Mouse (Mus musculus) urinary bladder, postnatal 25 days (tissue): ENCODE data around the gene Tspyl3.
A peak's percentile ranks its signal among the peaks of the same experiment; 100 is the strongest.

ENCODE experiments used
- DNase-seq: peaks from one replicate; pipeline ENCODE4 v3.0.0; 2022; ENCODE audit warnings: low spot score

Gene Tspyl3

DNA sequence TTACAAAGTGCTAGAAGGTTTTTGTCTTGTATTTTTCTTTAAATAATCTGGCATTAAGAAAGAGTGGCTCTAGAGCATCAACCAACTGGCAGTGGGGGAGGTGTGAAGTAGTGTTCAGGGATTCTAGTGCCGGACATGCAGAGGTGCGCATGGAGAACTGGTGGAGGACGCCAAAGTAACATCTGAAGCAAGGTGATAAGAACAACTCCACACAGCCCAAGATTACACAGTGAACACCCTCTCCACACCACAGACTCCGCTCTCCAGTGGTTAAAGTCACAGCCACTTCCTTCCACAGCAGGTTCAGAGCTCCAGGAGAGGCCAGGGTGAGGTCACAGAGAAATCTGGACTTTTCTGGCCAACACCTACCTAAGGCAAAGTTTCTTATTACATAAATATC is 2.7 kb upstream of the Tspyl3 start:
- no peak for DNase-seq

DNA sequence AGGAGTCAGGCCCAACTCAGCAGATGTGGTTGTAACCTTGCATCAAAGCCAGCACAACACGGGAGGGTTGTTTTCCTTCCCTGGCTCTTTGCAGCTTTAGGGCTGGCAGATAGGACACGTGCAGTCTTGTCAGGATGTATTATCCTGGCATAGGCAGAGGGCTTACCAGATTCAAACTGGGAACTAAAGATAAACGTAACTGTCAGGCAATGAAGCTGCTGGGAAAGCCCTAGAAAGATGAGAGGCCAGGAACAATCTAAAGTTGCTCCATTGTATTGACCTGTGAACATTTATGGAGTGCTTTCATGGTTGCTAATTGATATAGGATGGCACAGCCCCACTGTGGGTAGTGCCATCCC is 333 bp upstream of the Tspyl3 start:
- DNase-seq: no peak

DNA sequence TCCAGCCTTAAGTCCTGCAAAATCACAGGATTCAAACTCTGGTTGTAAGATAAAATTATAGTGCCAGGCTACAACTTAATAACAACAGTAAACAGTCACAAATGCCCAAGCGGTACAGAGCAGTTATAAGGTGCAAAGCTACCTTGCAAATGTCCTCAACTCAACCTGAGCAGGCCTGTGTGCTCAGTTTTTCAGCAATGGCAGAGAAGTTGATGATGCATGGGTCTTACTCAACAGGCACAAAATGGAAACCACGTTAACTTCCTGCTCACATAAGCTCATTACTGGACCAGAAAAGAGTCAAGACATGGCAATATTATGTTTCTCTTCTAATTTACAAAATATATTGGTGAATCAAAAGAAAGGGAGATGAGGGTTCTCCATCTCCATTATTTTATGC is 2.7 kb downstream of the Tspyl3 start:
- no peak for DNase-seq

GRCm38 (mm10) chr2:153222130-153222529 is 3.1 kb downstream of the Tspyl3 start:
- DNase-seq: no peak

DNA sequence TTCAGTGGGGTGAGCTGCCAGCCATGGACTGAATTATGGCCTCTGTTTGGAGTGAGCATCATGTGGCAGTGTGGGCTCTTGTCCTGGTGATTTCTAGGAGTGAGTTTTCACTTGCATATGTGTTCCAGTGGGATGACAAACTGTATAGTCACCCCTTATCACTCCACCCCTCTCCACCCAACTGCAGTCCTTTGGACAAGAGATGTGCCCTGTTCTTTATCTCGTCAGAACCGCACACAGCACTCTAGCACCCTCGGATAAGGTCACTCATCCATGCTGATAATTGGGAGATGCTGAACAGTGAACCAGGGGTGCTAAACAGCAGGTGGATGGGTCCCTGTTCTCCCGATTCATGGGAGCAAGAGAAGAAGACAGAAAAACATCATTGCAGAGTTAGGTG is 3.6 kb downstream of the Tspyl3 start:
- no peak for DNase-seq

GRCm38 (mm10) chr2:153218516-153218915 is 6.7 kb downstream of the Tspyl3 start:
- no peak for DNase-seq

- no peak for DNase-seq
These were observed 7.4 kb downstream of the Tspyl3 start for GRCm38 (mm10) chr2:153217826-153218340.

- DNase-seq: no peak
These were observed 9.8 kb downstream of the Tspyl3 start for GRCm38 (mm10) chr2:153215421-153215820.

DNA sequence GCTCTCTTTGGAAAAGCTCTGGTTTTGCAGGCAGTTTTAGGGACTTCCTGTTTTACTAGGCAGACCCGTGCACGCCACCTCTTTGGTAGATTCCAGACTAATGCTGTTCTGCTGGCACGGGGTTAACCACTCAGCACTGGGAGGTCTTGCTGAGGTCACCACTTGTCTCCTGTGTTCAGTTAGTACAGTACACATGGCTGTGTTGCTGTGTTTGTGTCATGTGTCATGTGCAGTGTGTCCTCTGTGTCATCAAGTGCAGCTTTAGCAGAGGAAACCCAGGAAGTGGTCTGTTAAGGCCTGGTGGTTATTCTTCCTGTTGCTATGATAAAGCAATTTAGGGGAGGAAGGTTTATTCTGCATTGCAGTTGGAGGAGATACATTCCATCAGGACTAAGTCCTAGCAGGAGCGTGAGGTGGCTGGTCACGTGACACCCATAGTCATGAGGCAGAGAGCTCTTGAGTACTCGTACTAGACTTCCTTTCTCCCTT is 10.4 kb downstream of the Tspyl3 start:
- no peak for DNase-seq

DNA sequence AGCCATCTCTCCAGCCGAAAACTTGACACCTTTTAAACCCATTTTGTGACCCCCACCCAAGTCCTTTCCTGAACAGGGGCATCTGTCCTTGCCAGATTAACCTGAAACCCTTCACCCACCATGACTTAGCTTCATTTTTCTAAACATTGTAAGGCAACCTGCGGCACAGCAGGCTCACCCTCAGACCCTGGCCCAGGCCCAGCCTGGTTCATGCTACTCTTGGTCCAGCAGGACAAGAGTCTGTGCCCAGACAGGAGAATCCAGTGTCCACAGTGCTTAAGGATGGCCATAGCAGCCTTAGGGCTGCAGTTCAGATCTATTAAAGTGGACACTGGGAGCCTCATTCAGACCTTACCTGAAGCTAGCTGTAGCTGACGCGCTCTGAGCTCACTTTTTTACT is 11.9 kb downstream of the Tspyl3 start:
- no peak for DNase-seq

DNA sequence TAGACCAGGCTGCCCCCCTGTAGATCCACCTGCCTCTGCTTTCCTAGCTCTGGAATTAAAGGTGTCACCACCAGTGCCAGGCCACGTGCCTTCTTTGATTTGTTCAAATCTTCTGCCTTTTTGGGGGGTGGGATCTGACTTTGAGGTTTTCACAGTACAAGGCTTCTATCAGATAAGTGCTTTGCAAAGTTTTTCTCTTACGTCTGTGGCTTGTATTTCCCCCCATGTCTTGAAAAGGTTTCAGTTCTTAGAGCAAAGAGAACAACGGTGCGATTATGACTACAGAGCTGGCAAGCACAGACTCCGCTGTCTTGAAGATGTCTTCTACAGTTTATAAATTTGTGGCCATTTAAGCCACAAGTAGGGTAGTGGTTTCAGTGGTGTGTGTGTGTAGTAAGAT is 13.8 kb downstream of the Tspyl3 start:
- DNase-seq: no peak

DNA sequence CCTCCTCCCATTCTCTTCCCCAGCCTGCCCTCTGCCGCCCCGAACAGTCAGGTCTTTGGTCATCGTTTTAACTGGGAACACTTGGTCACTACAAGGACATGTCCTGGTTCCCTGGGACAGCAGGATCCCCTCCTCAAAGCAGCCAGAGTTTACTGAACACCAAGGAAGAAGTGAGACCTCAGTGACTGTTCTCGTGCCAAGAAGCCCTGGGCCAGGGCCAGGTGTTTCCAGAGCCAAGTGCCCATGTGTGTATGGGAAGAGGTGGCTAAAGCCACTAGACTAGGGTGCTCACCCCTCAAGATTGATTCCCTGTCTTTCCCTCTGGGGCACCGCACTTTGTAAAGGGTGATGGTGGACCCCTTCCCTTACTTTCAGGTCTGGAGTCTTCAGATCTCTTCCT is 16.0 kb downstream of the Tspyl3 start:
- DNase-seq: no peak

- no peak for DNase-seq
These were observed 17.1 kb downstream of the Tspyl3 start for GRCm38 (mm10) chr2:153208149-153208548.

DNA sequence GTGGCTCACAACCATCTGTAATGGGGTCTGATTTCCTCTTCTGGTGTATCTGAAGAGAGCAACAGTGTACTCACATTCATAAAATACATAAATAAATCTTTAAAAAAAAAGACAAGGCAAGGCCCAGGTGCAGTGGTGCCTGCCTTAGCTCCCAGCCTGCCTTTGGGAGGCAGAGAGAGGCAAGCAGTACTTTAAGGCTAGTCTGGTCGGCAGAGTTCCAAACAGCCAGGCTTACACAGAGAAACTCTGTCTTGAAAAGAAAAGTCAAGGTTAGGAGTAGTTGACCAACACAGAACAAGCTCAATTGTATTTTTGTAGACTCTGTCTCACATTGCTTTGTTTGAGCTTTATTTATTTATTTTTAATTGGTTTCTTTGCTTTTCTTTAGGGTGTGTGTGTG is 22.5 kb downstream of the Tspyl3 start:
- DNase-seq: no peak

- no peak for DNase-seq
These were observed 26.1 kb downstream of the Tspyl3 start for GRCm38 (mm10) chr2:153199114-153199513.

GRCm38 (mm10) chr2:153198485-153198884 is 26.8 kb downstream of the Tspyl3 start:
- DNase-seq: no peak

- no peak for DNase-seq
These were observed 31.0 kb downstream of the Tspyl3 start for GRCm38 (mm10) chr2:153194255-153194654.

DNA sequence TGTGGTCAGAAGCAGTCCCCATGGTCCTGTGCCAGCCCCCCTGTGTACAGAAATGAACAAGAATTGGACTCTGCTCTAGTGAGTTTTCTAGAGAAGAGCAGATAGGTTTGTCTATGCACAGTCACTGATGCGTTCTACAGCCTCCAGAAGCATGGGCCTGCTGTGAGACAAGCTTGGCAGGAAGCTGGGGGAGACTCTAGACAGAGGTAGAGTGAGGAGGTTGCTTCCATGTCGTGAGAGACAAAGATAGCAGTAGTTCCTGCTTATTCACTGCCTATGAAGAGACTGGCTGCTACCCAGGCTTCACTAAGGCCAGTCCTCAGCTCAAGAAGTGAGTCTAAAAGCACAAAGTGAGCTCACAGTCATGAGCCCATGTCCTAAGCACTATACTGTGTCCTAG is 34.0 kb downstream of the Tspyl3 start:
- no peak for DNase-seq

DNA sequence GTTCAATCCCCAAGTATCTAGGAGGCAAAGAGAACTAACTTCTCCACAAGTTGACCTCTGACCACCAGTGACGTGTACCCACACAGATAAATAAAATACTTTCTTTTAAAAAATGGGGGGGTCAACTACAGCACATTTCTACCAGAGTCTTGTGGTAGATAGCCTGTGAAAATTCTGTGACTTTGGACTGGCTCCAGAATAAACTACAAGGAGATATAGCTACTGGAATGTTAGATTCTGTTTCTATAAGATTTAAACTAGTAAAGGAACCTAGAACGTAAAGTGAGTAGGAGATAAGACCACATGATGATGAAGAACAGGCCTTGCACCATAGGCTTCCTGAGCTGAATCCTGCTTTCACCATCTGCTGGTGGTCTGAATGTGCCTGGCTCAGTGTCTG is 37.4 kb downstream of the Tspyl3 start:
- DNase-seq: no peak

DNA sequence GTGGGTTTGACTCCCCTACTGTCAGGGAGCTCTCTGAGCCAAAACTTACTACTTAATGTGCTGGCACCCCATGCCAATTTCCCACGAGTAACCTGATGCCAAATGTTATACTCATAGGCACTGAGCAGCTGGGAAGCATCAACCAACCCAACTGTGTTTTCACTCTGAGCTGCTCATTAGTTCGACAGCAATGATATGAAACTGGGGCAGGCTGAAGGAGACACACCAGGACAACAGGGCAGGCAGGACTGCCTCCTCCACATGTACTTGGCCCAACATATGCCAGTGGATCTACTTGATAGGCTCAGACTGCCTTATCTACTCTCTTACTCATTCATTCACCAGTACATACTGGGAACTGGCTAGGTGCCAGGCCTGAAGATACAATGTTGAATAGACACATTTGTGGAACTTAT is 39.1 kb downstream of the Tspyl3 start:
- DNase-seq: peak; percentile 15

GRCm38 (mm10) chr2:153179961-153180360 is 45.3 kb downstream of the Tspyl3 start:
- DNase-seq: no peak

DNA sequence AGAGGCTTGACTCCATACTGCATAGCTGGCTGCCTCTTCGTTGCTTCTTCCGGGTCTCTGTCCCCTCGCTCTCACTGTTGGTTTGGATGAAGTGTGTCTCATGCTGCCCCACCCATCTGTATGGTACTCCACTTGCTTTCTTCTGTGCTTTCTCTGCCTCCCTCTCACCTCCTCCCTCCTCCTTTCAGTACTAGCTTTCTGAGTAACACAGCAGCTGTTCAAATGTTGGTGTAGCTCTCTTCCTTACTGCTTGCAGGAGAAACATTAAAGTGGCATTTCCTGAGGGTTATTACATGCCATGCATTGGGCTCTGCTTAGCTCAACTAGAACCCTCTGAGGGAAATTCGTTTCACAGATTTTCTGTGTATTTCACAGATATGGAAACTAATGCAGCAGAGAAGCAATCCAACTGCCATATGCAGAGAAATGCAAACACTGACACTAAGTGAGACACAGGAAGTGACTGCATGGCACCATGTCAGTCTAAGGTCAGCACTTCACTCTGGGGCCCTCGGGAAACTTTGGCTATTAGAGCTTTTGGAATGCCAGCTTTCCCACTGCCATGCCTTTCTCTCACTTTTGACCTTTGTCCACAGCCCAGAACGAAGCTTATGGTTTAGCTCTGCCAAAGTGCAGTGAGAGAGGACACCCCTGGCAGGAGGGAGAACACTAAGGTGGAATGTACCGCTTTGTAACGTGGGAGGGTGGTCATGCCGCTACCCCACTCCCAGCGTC is 45.9 kb downstream of the Tspyl3 start:
- no peak for DNase-seq

DNA sequence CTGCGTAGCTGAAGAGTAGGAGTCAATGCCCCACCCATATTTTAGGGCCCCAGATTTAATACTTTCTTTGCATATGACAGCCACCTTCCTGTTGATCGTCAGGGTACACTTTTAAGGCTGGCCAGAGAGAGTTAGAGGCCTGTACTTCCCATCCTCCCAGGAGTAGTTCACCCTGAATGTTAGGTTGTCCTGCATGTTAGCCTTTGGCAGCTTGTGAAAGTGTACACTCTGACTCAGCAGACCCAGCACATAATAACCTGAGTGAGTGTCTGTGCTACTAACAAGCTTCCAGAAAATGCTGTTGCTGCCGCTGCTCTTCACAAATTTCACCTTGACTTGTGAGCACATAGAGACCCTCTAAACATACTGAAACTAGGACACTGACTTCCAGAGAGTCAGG is 48.1 kb downstream of the Tspyl3 start:
- DNase-seq: no peak

- DNase-seq: no peak
These were observed 49.2 kb downstream of the Tspyl3 start for GRCm38 (mm10) chr2:153175995-153176570.
